Mouse (Mus musculus): Measurements from ENCODE around the gene Tab1.

Gene Tab1

GRCm38 (mm10) chr15:80137945-80138791 is 5.2 kb downstream of the Tab1 start:
- no peak for DNase-seq (ENCODE audit: low spot score)

- DNase-seq (ENCODE audit: low spot score): no peak
Observed at GRCm38 (mm10) chr15:80140302-80140701, 7.4 kb downstream of the Tab1 start.

- DNase-seq (ENCODE audit: low spot score): no peak
Observed at GRCm38 (mm10) chr15:80140878-80141277, 8.0 kb downstream of the Tab1 start.

- no peak for DNase-seq (ENCODE audit: low spot score)
Observed at GRCm38 (mm10) chr15:80142130-80142529, 9.2 kb downstream of the Tab1 start.

GRCm38 (mm10) chr15:80143760-80144159 is 10.8 kb downstream of the Tab1 start:
- DNase-seq (ENCODE audit: low spot score): no peak

- DNase-seq (ENCODE audit: low spot score): no peak
Observed at GRCm38 (mm10) chr15:80145397-80145796, 12.5 kb downstream of the Tab1 start.

- DNase-seq (ENCODE audit: low spot score): no peak
Observed at GRCm38 (mm10) chr15:80146153-80146552, 13.2 kb downstream of the Tab1 start.

- no peak for DNase-seq (ENCODE audit: low spot score)
Observed at GRCm38 (mm10) chr15:80147090-80147489, 14.2 kb downstream of the Tab1 start.

- DNase-seq (ENCODE audit: low spot score): no peak
Observed at GRCm38 (mm10) chr15:80147511-80147910, 14.6 kb downstream of the Tab1 start.

- no peak for DNase-seq (ENCODE audit: low spot score)
Observed at GRCm38 (mm10) chr15:80148565-80148964, 15.6 kb downstream of the Tab1 start.

- no peak for DNase-seq (ENCODE audit: low spot score)
Observed at GRCm38 (mm10) chr15:80149517-80149916, 16.6 kb downstream of the Tab1 start.

- no peak for DNase-seq (ENCODE audit: low spot score)
Observed at GRCm38 (mm10) chr15:80152663-80153062, 19.7 kb downstream of the Tab1 start.

GRCm38 (mm10) chr15:80153757-80154156 is 20.8 kb downstream of the Tab1 start:
- no peak for DNase-seq (ENCODE audit: low spot score)

- no peak for DNase-seq (ENCODE audit: low spot score)
Observed at GRCm38 (mm10) chr15:80155707-80156106, 22.8 kb downstream of the Tab1 start.

- no peak for DNase-seq (ENCODE audit: low spot score)
Observed at GRCm38 (mm10) chr15:80157197-80157943, 24.4 kb downstream of the Tab1 start.

GRCm38 (mm10) chr15:80158001-80158706 is 25.2 kb downstream of the Tab1 start:
- no peak for DNase-seq (ENCODE audit: low spot score)

GRCm38 (mm10) chr15:80158707-80159090 is 25.8 kb downstream of the Tab1 start:
- no peak for DNase-seq (ENCODE audit: low spot score)

- DNase-seq (ENCODE audit: low spot score): peak; percentile 68
Observed at GRCm38 (mm10) chr15:80159286-80159901, 26.5 kb downstream of the Tab1 start.

GRCm38 (mm10) chr15:80160223-80160622 is 27.3 kb downstream of the Tab1 start:
- DNase-seq (ENCODE audit: low spot score): no peak

- DNase-seq (ENCODE audit: low spot score): no peak
Observed at GRCm38 (mm10) chr15:80160726-80161125, 27.8 kb downstream of the Tab1 start.

GRCm38 (mm10) chr15:80161199-80161598 is 28.3 kb downstream of the Tab1 start:
- no peak for DNase-seq (ENCODE audit: low spot score)

- no peak for DNase-seq (ENCODE audit: low spot score)
Observed at GRCm38 (mm10) chr15:80162401-80162964, 29.6 kb downstream of the Tab1 start.

All from embryo, embryonic 10.5 days (tissue).